11 mouse cellular contexts compared by ENCODE assay signal in genomic region chr15:3908721-3909120, GRCm38 (mm10).
DNase-seq lines count a peak whose midpoint lies in the region; ATAC-seq and TF ChIP-seq lines count a peak whose summit lies in the region.
"Had no signal": no experiment of that assay in that cellular context is flagged by ENCODE, and none has a peak within 500 bp of the region (broad histone marks: within the 10 kb centered on the region; RNA-seq: fewer than 3 reads in every experiment).

No protein-coding gene starts in this region.

- no peaks in the 10 kb centered on the region for H3K4me1 ChIP-seq in liver, postnatal 0 days (ENCODE audit: insufficient read depth)
- no peaks in the 10 kb centered on the region for H3K4me1 ChIP-seq in liver, embryonic 12.5 days
- H3K4me1 ChIP-seq: liver, embryonic 13.5 days had no signal

- no peaks in the 10 kb centered on the region for H3K9me3 ChIP-seq in liver, postnatal 0 days (ENCODE audit: low read length)
- no peaks in the 10 kb centered on the region for H3K9me3 ChIP-seq in liver, embryonic 12.5 days (replicated peaks)
- H3K9me3 ChIP-seq: liver, embryonic 13.5 days had no signal

- no peaks in the 10 kb centered on the region for H3K36me3 ChIP-seq in liver, postnatal 0 days (replicated peaks; ENCODE audit: insufficient read depth, low read length)
- no peaks in the 10 kb centered on the region for H3K36me3 ChIP-seq in liver, embryonic 12.5 days
- H3K36me3 ChIP-seq: liver, embryonic 13.5 days had no signal

- H3K9ac ChIP-seq in liver, postnatal 0 days (replicated peaks): no peak overlapping the region
- H3K9ac ChIP-seq in liver, embryonic 12.5 days: no peak overlapping the region
- H3K9ac ChIP-seq: liver, embryonic 13.5 days had no signal

- no peak for ATAC-seq in liver, postnatal 0 days
- no peak for ATAC-seq in liver, embryonic 12.5 days
- 0 out of 2 replicates have a peak, but pooled peaks have one; percentile 37 for ATAC-seq in megakaryocyte progenitor cell, adult 5-6 weeks (replicated peaks; ENCODE audit: poor library complexity)
- ATAC-seq: activated CD4-positive, CD25-positive, alpha-beta regulatory T cell, adult 4 months had no signal

- DNase-seq in gastrocnemius, adult 2 months: no peak
- no peak for DNase-seq in gastrocnemius, postnatal 4 days (ENCODE audit: low spot score in 2 of 2)
- no peak for DNase-seq in liver, postnatal 0 days
- peak; percentile 35 for DNase-seq in Muller cell, postnatal 12 days (ENCODE audit: inconsistent ontology term)
- no peak for DNase-seq in thymus, postnatal 0 days (ENCODE audit: low spot score)
- no peak for DNase-seq in spleen, postnatal 10 days (ENCODE audit: low spot score in 2 of 2)
- DNase-seq: cerebellum, postnatal 36 days; liver, embryonic 13.5 days had no signal

- H3K4me2 ChIP-seq in liver, postnatal 0 days (ENCODE audit: low read depth, low read length): no peak overlapping the region
- no peak overlapping the region for H3K4me2 ChIP-seq in liver, embryonic 12.5 days
- H3K4me2 ChIP-seq: liver, embryonic 13.5 days had no signal

- intact Hi-C loops in gastrocnemius, adult 2 months (cut with DNase I): loop anchor here (2.0 to 10.0 kb wide), 4 partner anchors 321 to 704 kb away; no protein-coding TSS in a partner anchor

- no peak overlapping the region for H3K27ac ChIP-seq in gastrocnemius, adult 2 months
- no peak overlapping the region for H3K27ac ChIP-seq in liver, postnatal 0 days (ENCODE audit: low read depth)
- no peak overlapping the region for H3K27ac ChIP-seq in liver, embryonic 12.5 days
- H3K27ac ChIP-seq: liver, embryonic 13.5 days had no signal

- 8% methylated on average over 2 of the region's 2 CpGs for WGBS in liver, postnatal 0 days (ENCODE audit: insufficient replicate concordance)
- 17% methylated on average over 2 of the region's 2 CpGs for WGBS in liver, embryonic 12.5 days (ENCODE audit: insufficient replicate concordance)

- H3K4me3 ChIP-seq in gastrocnemius, adult 2 months: no peak overlapping the region
- no peak overlapping the region for H3K4me3 ChIP-seq in liver, postnatal 0 days (ENCODE audit: low read depth, low read length)
- H3K4me3 ChIP-seq in liver, embryonic 12.5 days: no peak overlapping the region
- H3K4me3 ChIP-seq: liver, embryonic 13.5 days had no signal

- H3K27me3 ChIP-seq in liver, postnatal 0 days (ENCODE audit: insufficient read depth, low read length): no peaks in the 10 kb centered on the region
- no peaks in the 10 kb centered on the region for H3K27me3 ChIP-seq in liver, embryonic 12.5 days (replicated peaks)
- H3K27me3 ChIP-seq: liver, embryonic 13.5 days had no signal

- peak; percentile 56 for TF ChIP-seq CTCF in gastrocnemius, adult 2 months (IDR thresholded peaks at IDR 0.05)
- peak; percentile 44 for TF ChIP-seq CTCF in liver, postnatal 0 days (IDR thresholded peaks at IDR 0.05; ENCODE audit: low read depth)

- TF ChIP-seq EP300 in liver, postnatal 0 days (IDR thresholded peaks at IDR 0.05; ENCODE audit: low read depth): no peak
